8 mouse cellular contexts compared by ENCODE assay signal in the genomic region with DNA sequence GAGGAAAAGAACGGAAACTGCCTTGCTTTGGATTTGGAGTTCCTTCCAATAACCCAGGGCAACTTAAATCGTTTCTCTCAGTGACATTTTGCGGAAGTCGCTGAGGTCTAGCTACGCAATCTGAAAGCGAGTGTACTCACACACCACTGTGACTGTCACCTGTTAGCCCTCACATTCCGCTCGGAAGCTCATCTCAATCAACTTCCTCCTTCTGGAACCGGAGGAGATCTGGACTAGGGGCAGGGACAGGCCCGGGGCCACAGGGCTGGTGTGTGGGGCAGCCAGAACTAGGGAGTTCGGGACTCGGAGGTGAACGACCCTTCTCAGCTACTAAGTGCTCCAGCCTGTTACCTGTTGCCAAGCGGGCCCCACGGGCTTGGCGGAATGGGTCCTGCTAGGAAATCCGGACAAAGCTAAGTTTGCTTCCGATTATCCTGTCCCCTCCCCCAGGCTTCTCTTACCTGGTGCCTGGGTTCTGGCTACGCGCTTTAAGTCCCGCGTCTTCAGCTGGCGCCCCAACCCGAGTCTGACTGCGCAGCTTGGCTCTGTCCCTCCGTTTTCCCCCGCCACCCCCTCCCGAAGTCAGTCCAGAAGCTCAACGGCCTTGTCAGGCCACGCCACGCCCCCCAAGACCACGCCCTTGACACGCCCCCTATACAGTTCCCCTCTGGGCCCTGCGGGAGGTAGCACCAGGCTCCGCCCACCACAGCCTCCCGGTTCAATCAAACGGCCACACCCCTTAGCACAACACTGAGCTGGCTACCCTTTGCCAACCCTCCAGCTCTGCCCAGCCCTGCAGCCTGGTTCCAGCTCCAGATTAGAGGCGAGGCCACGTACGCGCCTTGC. TPM values are rescaled to one million over a fixed set of nuclear protein-coding genes. Genes with fewer than 3 reads are reported as not detected.
DNase-seq lines count a peak whose midpoint lies in the region; ATAC-seq and TF ChIP-seq lines count a peak whose summit lies in the region.

No protein-coding gene starts in this region.

- peak overlapping the region; percentile 21; the same call in 1 of the 2 replicates for H3K4me3 ChIP-seq in cortical plate, adult 2 months (ENCODE audit: insufficient read depth, low read length)
- peak overlapping the region; percentile 38 for H3K4me3 ChIP-seq in hindbrain, postnatal 0 days (ENCODE audit: low read length)
- H3K4me3 ChIP-seq in left cerebral cortex, adult 2 months: peak overlapping the region; percentile 51

- no peak for TF ChIP-seq POLR2A in cortical plate, adult 2 months (IDR thresholded peaks at IDR 0.05; ENCODE audit: extremely low read depth, insufficient read depth, low read length)

- TF ChIP-seq CTCF in cortical plate, adult 2 months (IDR thresholded peaks at IDR 0.05; ENCODE audit: extremely low read depth, insufficient read depth, low read length): no peak
- no peak for TF ChIP-seq CTCF in hindbrain, postnatal 0 days (IDR thresholded peaks at IDR 0.05; ENCODE audit: low read depth)
- TF ChIP-seq CTCF in left cerebral cortex, adult 2 months (IDR thresholded peaks at IDR 0.05): no peak

- no peak overlapping the region for H3K27ac ChIP-seq in cortical plate, adult 2 months (ENCODE audit: insufficient read depth, low read length)
- H3K27ac ChIP-seq in hindbrain, postnatal 0 days: 0 out of 2 replicates have a peak overlapping the region, but pooled peaks have one; percentile 26
- peak overlapping the region; percentile 30; the same call in 1 of the 2 replicates for H3K27ac ChIP-seq in left cerebral cortex, adult 2 months

- peak; percentile 85 for ATAC-seq in hindbrain, postnatal 0 days
- ATAC-seq in megakaryocyte, adult 5-6 weeks (ENCODE audit: poor library complexity, severe bottlenecking): peak; percentile 73

- no peaks in the 10 kb centered on the region for H3K36me3 ChIP-seq in hindbrain, postnatal 0 days (ENCODE audit: insufficient read depth, low read length)

- H3K9ac ChIP-seq in hindbrain, postnatal 0 days (replicated peaks; ENCODE audit: low read length): peak overlapping the region; percentile 35

- H3K4me1 ChIP-seq in cortical plate, adult 2 months (ENCODE audit: control insufficient read depth, insufficient read depth, low read length): no peaks in the 10 kb centered on the region
- peaks cover 14% of the 10 kb centered on the region; the same call in 1 of the 2 replicates for H3K4me1 ChIP-seq in hindbrain, postnatal 0 days (ENCODE audit: insufficient read depth, low read length)

- H3K9me3 ChIP-seq in hindbrain, postnatal 0 days (ENCODE audit: low read length): no peaks in the 10 kb centered on the region

- peak overlapping the region; percentile 73 for H3K4me2 ChIP-seq in hindbrain, postnatal 0 days (ENCODE audit: low read depth, low read length)

- DNase-seq in adipocyte (ENCODE audit: low spot score): peak; percentile 95
- peak; percentile 96 to 98 for DNase-seq in gastrocnemius, adult 8-10 months (ENCODE audit: low spot score in 2 of 2)
- DNase-seq in hindbrain, postnatal 0 days (ENCODE audit: low spot score): peak; percentile 79
- DNase-seq in left cerebral cortex, adult 2 months (ENCODE audit: extremely low spot score in 1 of 2, low spot score in 2 of 2): peak; percentile 72 to 82
- DNase-seq in right cerebral cortex, adult 18-20 months: peak; percentile 83
- DNase-seq in urinary bladder, adult 2 months (ENCODE audit: low spot score): peak; percentile 86

- H3K27me3 ChIP-seq in hindbrain, postnatal 0 days (ENCODE audit: insufficient read depth, low read length): peaks cover 10% of the 10 kb centered on the region; the same call in 1 of the 2 replicates

- intact Hi-C loops in left cerebral cortex, adult 2 months (cut with DNase I): no loop called here

- WGBS in hindbrain, postnatal 0 days: 2% methylated on average over 38 of the region's 41 CpGs

RNA-seq across cellular contexts. Expression of gene Cd82, which starts 0.8 kb away (rescaled TPM):
- polyA plus RNA-seq in cortical plate, adult 2 months (2012; rRNA removed): 35.2 and 45.3 TPM in 2 replicates
- total RNA-seq in gastrocnemius, adult 8-10 months (2022): 10 to 100 TPM in 1 of 4 experiments, 1 to 10 TPM in 3; 7.6 to 10.1 (median 9.8) TPM
- 12.4 and 14.2 TPM in 2 replicates for total RNA-seq in hindbrain, postnatal 0 days (2014; rRNA removed)
- polyA plus RNA-seq in hindbrain, postnatal 0 days (2015; fragmentation: Nextera tagmentation; extraction: Ambion mirVana): 21.8 and 25.1 TPM in 2 replicates
- 10 to 100 TPM; 12.8 to 17.8 TPM for total RNA-seq in left cerebral cortex, adult 2 months (2021)
- total RNA-seq in megakaryocyte, adult 5-6 weeks (2015): 28.0 and 30.1 TPM in 2 replicates
- total RNA-seq in megakaryocyte, adult 5-6 weeks (2017): 43.1 and 45.3 TPM in 2 replicates
- 95.1 and 96.4 TPM in 2 replicates for polyA plus RNA-seq in urinary bladder, adult 2 months (2012; rRNA removed)
